Mouse (Mus musculus) ES-E14 (cell line): ENCODE measurements at regions not wholly inside any gene's neighbourhood (a gene's known extent, or its start where the extent isn't known, plus 50 kb on each side); places are given as distances from the start of the nearest gene placed in this dataset.

ENCODE experiments used
- HCFC1 ChIP-seq: IDR thresholded peaks from 2 replicates; pipeline ENCODE4 v1.6.1; 2012; ENCODE audit warnings: low read length, inconsistent platforms, borderline replicate concordance; ENCODE audit not compliant: insufficient read depth
- MAFK ChIP-seq: IDR thresholded peaks from 2 replicates; pipeline ENCODE4 v1.6.1; 2014; ENCODE audit warnings: mild to moderate bottlenecking, low read depth, low read length, inconsistent platforms; ENCODE audit not compliant: insufficient read depth
- ZC3H11A ChIP-seq: IDR thresholded peaks from 2 replicates; pipeline ENCODE4 v1.6.1; 2012; ENCODE audit warnings: low read depth, mild to moderate bottlenecking, inconsistent platforms, low read length, borderline replicate concordance

DNA sequence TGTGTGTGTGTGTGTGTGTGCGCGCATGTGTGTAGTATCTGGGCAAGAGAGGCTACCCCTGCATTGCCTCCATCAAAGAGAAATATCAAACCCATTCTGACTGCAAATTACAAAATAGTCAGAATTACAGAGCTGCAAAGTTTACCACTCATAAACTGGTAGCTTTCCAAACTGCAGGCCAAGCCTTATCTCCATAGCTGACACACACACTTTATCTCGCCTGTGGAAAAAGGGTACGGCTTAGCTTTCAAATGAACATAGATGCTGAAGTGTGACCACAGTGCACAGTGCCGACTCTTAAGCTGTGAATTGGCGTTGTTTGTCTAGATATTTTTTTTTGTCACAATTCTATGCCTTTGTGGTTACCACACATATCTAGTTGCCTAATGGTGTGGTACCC is 60.1 kb upstream of the Prickle1 start:
- TF ChIP-seq ZC3H11A (no peak), MAFK (no peak), HCFC1 (no peak)
